Mouse (Mus musculus) bone marrow macrophage, adult 2 months (primary cell): ENCODE results near the gene Kmt2b. TPM values are rescaled to one million over a fixed set of nuclear protein-coding genes. Genes with fewer than 3 reads are reported as not detected.

Experiments used
- H3K27ac ChIP-seq: 2 replicates; pipeline ENCODE4 v1.5.1; 2012; ENCODE audit warnings: low read depth, low read length; ENCODE audit not compliant: insufficient read depth
- H3K4me1 ChIP-seq: 2 replicates; pipeline ENCODE4 v1.6.1; 2012; ENCODE audit warnings: low read length; ENCODE audit not compliant: control insufficient read depth, insufficient read depth
- H3K4me3 ChIP-seq: 2 replicates; pipeline ENCODE4 v1.5.1; 2012; ENCODE audit warnings: mild to moderate bottlenecking, low read length, moderate library complexity; ENCODE audit not compliant: insufficient read depth
- CTCF ChIP-seq: IDR thresholded peaks from 2 replicates; pipeline ENCODE4 v1.5.1; 2012; ENCODE audit warnings: low read depth, mild to moderate bottlenecking, low read length, moderate library complexity
- POLR2A ChIP-seq: IDR thresholded peaks from 2 replicates; pipeline ENCODE4 v1.6.1; 2012; ENCODE audit warnings: mild to moderate bottlenecking, low read depth, low read length, borderline replicate concordance
- polyA plus RNA-seq: library from polyadenylated mRNA; stranded (reverse); fragments of >200 nt; gene quantifications from 2 replicates; pipeline ENCODE4 v1.2.4, GENCODE M21; 2012; ENCODE audit not compliant: missing spikeins, insufficient read depth, insufficient read length

Kmt2b gene
- polyA plus RNA-seq: 36.2 and 38.4 TPM in 2 replicates

DNA sequence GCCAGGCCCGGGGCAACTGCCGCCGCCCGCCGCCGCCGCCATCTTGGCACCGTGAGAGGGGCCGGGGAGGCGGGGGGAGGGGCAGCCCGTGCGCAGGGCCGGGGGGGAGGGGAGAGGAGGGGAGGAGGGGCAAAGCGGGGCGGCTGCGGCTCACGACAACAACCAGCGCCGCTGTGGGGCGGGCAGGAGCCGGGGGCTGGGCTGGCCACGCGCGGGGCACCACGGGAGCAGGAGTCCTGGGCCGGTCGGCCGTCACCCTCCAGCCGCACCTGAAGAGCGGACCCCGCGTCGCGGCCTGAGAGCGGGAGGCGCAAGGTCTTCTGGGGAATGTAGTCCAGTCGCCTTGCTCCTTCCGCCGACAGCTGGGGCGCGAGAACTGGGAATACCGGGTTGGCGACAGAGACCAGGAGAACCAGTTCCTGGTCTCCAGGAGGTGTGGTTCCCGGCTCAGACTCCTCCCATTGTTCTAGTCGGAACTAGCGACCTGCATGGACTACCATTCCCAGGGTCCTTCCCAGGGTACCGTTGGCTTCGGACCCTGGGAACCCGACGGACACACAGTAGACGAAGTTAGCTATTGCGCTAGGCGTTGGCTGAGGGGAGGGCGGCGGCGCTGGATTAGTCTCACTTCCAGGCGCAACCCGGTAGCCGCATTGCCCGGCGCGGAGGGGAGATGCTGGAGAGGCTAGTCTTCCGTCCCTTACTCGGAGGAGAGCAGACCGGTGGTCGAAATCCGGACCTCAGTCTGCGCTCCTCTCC lies at the start of gene Kmt2b:
Kmt2b (minus strand) TSS at position 51 of the 759 bp plus-strand sequence.
- H3K4me3 ChIP-seq: peak within 1 kb of the TSS; percentile 88
- peaks cover 35% of the 10 kb centered on the region for H3K4me1 ChIP-seq
- TF ChIP-seq CTCF (no peak), POLR2A (0 out of 2 replicates have a peak, but pooled peaks have one; percentile 19)
- H3K27ac ChIP-seq: peak within 1 kb of the TSS; percentile 70

DNA sequence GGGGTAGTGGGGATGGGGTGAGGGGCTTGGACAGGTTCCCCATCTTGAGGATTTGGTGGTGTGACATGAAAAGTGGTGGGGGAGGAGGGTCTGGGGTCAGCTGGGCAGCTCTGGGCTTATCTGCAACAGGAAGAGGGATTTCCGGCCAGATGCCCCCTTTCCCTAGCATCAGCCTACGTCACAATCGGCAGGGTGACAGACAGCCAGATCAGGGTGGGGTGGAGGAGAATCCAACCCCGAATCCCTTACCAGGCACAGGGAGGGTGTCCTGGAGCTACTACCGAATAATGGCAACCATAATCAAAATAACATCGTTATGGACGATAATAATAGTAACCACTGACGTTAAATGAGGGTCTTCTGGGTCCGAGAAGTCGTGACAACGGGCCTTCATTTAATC lies 47.9 kb upstream of the Kmt2b start:
- Histone ChIP-seq H3K27ac (no peak overlapping the region), H3K4me3 (no peak overlapping the region), H3K4me1 (peaks cover 14% of the 10 kb centered on the region; the same call in 1 of the 2 replicates)
- no peak for TF ChIP-seq POLR2A
- no peak for TF ChIP-seq CTCF

DNA sequence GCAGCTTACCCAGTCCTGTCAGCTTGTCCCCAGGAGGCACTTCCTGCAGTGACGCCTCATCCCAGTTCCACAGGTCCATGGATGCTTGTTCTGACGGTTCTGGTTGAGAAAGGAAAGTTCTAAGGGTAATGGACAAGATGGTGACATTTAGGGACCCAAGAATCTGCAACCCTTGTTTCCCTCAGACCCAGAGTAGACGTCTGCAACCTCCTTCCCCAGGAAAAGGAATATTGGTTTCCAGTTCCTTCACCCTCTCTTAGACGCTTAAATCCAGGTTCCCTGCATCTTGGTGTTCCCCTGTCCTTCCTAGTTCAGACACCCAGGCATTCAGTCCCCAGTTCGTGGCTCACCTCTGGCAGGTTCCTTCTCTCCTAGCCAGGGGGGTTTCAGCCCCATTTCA lies 47.2 kb upstream of the Kmt2b start, which contains the start of gene Etv2:
Etv2 (minus strand) TSS at position 101 of the 400 bp plus-strand sequence.
- no peak for TF ChIP-seq POLR2A
- TF ChIP-seq CTCF: no peak
- H3K4me3 ChIP-seq: peak within 1 kb of the TSS; percentile 11; the same call in 1 of the 2 replicates
- no peak within 1 kb of the TSS for H3K27ac ChIP-seq
- peaks cover 14% of the 10 kb centered on the region; the same call in 1 of the 2 replicates for H3K4me1 ChIP-seq

DNA sequence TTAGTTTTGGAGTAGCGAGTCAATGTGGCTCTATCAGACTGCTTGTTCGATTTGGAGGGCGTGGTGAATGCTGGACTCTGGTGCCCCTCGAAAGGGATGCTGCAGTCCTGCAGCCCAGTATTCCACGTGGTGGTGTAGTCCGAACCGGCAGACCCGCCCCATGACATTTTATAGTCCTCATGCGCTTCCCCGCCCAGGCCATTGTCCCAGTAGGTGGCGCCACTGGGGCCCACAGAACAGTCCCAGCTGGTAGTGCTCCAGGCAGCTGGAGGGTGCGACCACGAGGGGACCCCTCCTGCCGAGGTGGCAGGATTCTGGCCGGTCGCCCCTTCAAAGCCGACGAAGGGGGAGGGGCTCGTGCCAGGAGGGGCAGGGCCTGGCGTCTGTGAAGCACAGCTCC lies 46.1 kb upstream of the Kmt2b start:
- Histone ChIP-seq H3K4me1 (peaks cover 14% of the 10 kb centered on the region; the same call in 1 of the 2 replicates), H3K4me3 (peak overlapping the region; percentile 11; the same call in 1 of the 2 replicates)

DNA sequence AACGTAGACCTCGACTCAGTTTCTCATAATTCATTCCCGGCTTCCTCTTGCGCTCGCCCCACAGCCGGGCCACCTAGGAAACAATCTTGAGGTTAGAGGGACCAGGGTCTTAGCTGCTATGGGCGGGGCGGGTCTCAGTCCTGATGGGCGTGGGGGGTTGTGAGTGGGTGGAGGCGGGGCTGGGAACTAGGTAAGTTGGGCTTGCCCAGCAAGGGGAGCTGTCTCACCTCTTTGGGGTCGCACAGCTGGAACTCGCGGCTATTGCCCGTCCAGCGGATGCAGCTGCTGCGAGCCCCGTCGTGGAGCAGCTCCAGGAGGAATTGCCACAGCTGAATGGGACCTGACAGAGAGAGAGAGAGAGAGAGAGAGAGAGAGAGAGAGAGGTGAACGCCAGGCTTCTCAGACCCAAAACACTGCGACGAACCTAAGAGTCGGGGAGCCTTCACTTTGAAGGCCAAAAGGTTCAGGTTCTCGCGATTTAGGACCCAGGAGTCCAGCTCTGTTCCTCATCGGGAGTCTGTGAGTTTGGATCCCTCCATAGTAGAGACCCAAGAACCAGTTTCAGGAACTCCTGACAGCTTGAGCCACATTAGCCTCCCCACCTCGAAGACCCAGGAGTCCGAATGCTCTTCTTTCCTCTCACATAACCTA lies 45.4 kb upstream of the Kmt2b start:
- Histone ChIP-seq H3K4me3 (no peak overlapping the region), H3K4me1 (peaks cover 7% of the 10 kb centered on the region; the same call in 1 of the 2 replicates)
- TF ChIP-seq POLR2A: no peak
- TF ChIP-seq CTCF: no peak

More for the DNA sequence above, 46.1 kb upstream of the Kmt2b start:
- no peak overlapping the region for H3K27ac ChIP-seq
- TF ChIP-seq CTCF (peak; percentile 34), POLR2A (no peak)

DNA sequence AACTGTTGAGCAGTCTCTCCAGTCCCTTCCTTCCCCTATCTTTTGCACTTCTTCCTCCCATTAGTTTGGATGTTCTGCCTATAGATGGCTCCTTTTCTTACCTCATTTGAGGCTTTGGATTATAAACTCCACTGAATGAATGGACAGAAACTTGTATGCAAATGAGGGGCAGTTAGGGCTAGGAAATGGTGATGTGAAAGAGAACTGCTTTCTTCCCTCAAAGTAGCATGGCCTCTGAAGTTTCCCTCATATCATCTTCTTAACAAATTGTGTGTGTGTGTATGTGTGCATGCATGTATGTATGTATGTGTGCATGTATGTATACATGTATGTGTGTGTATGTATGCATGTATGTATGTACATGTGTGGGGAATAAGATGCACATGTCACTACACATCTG lies 40.5 kb upstream of the Kmt2b start:
- no peak overlapping the region for H3K4me3 ChIP-seq
- no peak overlapping the region for H3K27ac ChIP-seq
- H3K4me1 ChIP-seq: peaks cover 2% of the 10 kb centered on the region
- TF ChIP-seq POLR2A (no peak), CTCF (no peak)

More for the DNA sequence above, 45.4 kb upstream of the Kmt2b start:
- no peak overlapping the region for H3K27ac ChIP-seq

DNA sequence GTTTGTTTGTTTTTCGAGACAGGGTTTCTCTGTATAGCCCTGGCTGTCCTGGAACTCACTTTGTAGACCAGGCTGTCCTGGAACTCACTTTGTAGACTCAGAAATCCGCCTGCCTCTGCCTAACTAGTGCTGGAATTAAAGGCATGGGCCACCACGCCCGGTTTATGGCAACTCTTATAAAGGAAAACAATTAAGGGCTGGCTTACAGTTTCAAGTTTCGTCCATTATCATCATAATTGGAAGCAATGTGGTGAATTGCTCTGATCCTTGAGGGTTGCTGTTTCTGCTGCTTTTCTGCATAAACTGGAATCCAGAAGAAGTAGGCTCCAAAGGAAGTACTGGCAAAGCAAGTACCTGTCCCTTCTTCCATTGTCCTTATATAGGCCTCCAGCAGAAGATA lies 38.1 kb upstream of the Kmt2b start:
- TF ChIP-seq POLR2A (no peak), CTCF (no peak)
- H3K4me3 ChIP-seq: no peak overlapping the region
- H3K27ac ChIP-seq: no peak overlapping the region
- H3K4me1 ChIP-seq: peaks cover 2% of the 10 kb centered on the region; the same call in 1 of the 2 replicates

DNA sequence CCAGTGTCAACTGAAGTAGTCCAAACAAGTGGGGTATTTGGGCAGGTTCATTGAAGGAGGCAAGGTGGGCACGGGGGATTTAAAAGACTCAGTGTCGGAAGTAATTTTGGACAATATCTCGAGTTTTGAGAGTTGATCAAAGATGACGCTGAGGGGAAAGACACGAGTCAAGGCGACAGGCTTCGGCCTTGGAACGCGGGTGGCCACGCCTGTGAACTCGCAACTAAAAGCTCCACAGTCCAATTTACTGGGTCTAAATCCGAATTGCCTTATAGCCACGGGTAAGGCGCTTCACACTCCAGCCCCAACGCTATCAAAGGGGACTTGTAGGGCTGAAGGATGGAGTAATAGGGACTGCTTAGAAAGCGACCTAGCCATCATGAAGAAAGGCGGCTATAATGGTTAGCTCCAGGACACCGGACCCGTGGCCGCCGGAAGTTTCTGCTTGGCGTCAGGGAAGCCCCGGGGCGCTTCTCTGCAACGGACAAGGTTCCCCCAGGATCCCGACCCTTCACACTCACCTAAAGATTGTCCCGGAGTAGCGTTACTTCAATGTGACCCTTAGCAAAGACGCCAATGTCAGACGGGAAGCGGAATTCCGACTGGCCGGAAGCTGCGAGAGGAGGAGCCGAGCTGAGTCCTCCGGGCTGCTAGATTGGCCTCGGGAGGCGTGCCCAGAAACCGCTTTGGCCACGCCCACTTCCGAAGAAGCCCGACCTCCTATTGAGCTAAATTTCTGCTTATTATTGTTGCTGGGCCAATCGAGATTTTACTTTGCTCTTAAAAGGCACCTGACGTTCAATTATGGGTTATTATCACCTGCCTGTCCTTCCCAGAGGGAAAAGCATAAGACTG lies 37.2 kb upstream of the Kmt2b start, which contains the start of gene Cox6b1:
Cox6b1 (minus strand) TSS at position 622 of the 855 bp plus-strand sequence.
- H3K4me3 ChIP-seq: peak within 1 kb of the TSS; percentile 72
- peaks cover 2% of the 10 kb centered on the region; the same call in 1 of the 2 replicates for H3K4me1 ChIP-seq
- H3K27ac ChIP-seq: peak within 1 kb of the TSS; percentile 46
- no peak for TF ChIP-seq POLR2A

DNA sequence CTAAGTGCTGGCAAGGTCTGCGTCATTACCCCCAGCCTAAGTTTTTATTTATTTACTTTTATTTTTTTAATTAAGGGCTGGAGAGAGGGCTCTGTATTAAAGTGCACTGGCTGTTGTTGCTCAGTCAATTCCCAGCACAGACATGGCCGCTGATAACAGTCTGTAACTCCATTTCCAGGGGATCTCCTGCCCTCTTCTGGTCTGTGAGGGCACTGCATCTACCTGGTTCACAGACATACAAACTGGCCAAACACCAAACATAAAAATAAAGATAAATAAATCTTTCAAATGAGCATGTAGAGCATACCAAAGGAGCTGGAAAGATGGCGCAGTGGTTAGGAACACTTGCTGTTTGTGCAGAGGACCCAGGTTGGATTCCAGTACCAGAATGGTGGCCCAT lies 30.7 kb upstream of the Kmt2b start:
- H3K27ac ChIP-seq: no peak overlapping the region
- TF ChIP-seq POLR2A (no peak), CTCF (0 out of 2 replicates have a peak, but pooled peaks have one; percentile 7)
- H3K4me3 ChIP-seq: no peak overlapping the region
- H3K4me1 ChIP-seq: no peaks in the 10 kb centered on the region

DNA sequence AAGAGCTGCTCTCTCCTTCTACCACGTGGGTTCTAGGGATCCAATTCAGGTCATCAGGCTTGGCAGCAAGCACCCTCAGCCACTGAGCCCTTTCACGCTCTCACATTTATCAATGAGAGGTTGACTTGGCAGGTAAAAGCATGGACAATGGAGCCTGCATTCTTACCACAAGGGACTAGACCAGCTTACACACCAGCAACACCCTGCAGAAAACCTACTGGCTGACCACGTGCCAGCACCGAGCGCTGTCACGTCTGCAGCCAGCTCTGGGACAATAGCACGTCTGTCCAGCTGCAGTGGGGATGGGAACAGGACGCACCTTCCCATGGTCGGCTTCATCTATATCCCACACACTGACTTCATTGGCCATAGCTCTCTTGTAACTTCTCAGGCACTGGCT lies 30.1 kb upstream of the Kmt2b start:
- Histone ChIP-seq H3K4me3 (no peak overlapping the region), H3K27ac (no peak overlapping the region), H3K4me1 (no peaks in the 10 kb centered on the region)
- TF ChIP-seq POLR2A (no peak), CTCF (no peak)
